Mouse (Mus musculus) liver, embryonic 14.5 days (tissue): Measurements from ENCODE around the gene Dlg1. TPM values are rescaled to one million over a fixed set of nuclear protein-coding genes. Genes with fewer than 3 reads are reported as not detected.

Source experiments
- ATAC-seq: fragments of 200-750 bp; cut with Nextera tagmentation; 2 replicates; pipeline ENCODE4 v1.8.0; 2017; ENCODE audit warnings: moderate number of reproducible peaks, mild to moderate bottlenecking, moderate library complexity; ENCODE audit not compliant: insufficient read depth
- DNase-seq, 3 experiments: peaks; one replicate each; pipeline ENCODE4 v3.0.0-alpha.2; 2012 to 2013; ENCODE audit warnings: low read depth in 3 of 3, low spot score in 3 of 3
- H3K27ac ChIP-seq: fragments of 300-500 bp; sonication (generic); 2 replicates; pipeline ENCODE4 v1.5.1; 2014; ENCODE audit warnings: moderate library complexity, mild to moderate bottlenecking, control low read depth, inconsistent platforms
- H3K27me3 ChIP-seq: fragments of 300-500 bp; sonication (generic); 2 replicates; pipeline ENCODE4 v1.6.1; 2014; ENCODE audit warnings: mild to moderate bottlenecking, low read length, moderate library complexity; ENCODE audit not compliant: control insufficient read depth, insufficient read depth
- H3K36me3 ChIP-seq: fragments of 300-500 bp; sonication (generic); replicated peaks from 2 replicates; pipeline ENCODE4 v1.6.1; 2014; ENCODE audit warnings: low read depth; ENCODE audit not compliant: control insufficient read depth, insufficient read depth
- H3K4me1 ChIP-seq, 2 experiments: fragments of 200-500 bp in 1 of 2; fragments of 300-500 bp in 1 of 2; sonication (generic) in 1 of 2; replicated peaks; 2 replicates each; pipeline ENCODE4 v1.6.1; 2012 to 2014; ENCODE audit warnings: antibody characterized with exemption in 1 of 2, inconsistent platforms in 1 of 2, low read length in 1 of 2; ENCODE audit not compliant: control insufficient read depth in 2 of 2, insufficient read depth in 2 of 2
- H3K4me2 ChIP-seq: fragments of 300-500 bp; sonication (generic); 2 replicates; pipeline ENCODE4 v1.6.1; 2014; ENCODE audit warnings: low read depth, mild to moderate bottlenecking, control low read depth, moderate library complexity
- H3K4me3 ChIP-seq, 2 experiments: fragments of 200-500 bp in 1 of 2; fragments of 300-500 bp in 1 of 2; sonication (generic) in 1 of 2; 2 replicates each; pipeline ENCODE4 v1.5.1; 2012 to 2014; ENCODE audit warnings: low read depth in 2 of 2, low read length in 2 of 2, mild to moderate bottlenecking in 2 of 2, control low read depth in 1 of 2, inconsistent platforms in 1 of 2, moderate library complexity in 1 of 2; ENCODE audit not compliant: insufficient read depth in 1 of 2
- H3K9ac ChIP-seq: fragments of 300-500 bp; sonication (generic); replicated peaks from 2 replicates; pipeline ENCODE4 v1.6.1; 2014; ENCODE audit warnings: mild to moderate bottlenecking, control low read depth, moderate library complexity
- H3K9me3 ChIP-seq: fragments of 300-500 bp; sonication (generic); 2 replicates; pipeline ENCODE4 v1.6.1; 2016; ENCODE audit warnings: low read length, mixed read lengths; ENCODE audit not compliant: control insufficient read depth
- CTCF ChIP-seq: IDR thresholded peaks from 2 replicates; pipeline ENCODE4 v1.5.1; 2016; ENCODE audit warnings: antibody characterized with exemption, low read depth, control low read depth
- EP300 ChIP-seq: IDR thresholded peaks from 2 replicates; pipeline ENCODE4 v1.6.1; 2016; ENCODE audit warnings: antibody characterized with exemption, low read depth
- WGBS: fragments of 180-500 bp; shearing (Covaris S2); extraction: QIAGEN DNeasy Blood & Tissue Kit; methylation state at CpG from one replicate; pipeline ENCODE4 v1.1.7; 2014; ENCODE audit not compliant: insufficient replicate concordance; 5-methylcytosine and 5-hydroxymethylcytosine counted together
- polyA plus RNA-seq, 2 experiments: library from polyadenylated mRNA; depleted of rRNA in 1 of 2; stranded (reverse) in 1 of 2; unstranded in 1 of 2; fragments of >200 nt; fragmentation: Nextera tagmentation in 1 of 2; extraction: Ambion mirVana in 1 of 2; gene quantifications; 2 replicates each; pipeline versions ENCODE4 v1.2.1 to v1.2.3; 2012 to 2014

Gene Dlg1
- polyA plus RNA-seq, 2 experiments: 7.3 to 12.9 TPM

- peaks cover 0 to 3% of the 10 kb centered on the region in 2 experiments; a peak in 2 of 4 replicates for H3K4me1 ChIP-seq
- no peak overlapping the region for H3K4me3 ChIP-seq
- no peak overlapping the region for H3K4me2 ChIP-seq
- DNase-seq (peak in 1 of 3 experiments; percentile 16), ATAC-seq (no peak)
- H3K36me3 ChIP-seq: no peaks in the 10 kb centered on the region
- no peak overlapping the region for H3K9ac ChIP-seq
- H3K27ac ChIP-seq: no peak overlapping the region
- no peaks in the 10 kb centered on the region for H3K9me3 ChIP-seq
- H3K27me3 ChIP-seq: no peaks in the 10 kb centered on the region; the same call in 1 of the 2 replicates
- TF ChIP-seq EP300: no peak
- peak; percentile 76 for TF ChIP-seq CTCF
- 57% methylated on average over 4 of the region's 4 CpGs for WGBS
These were observed 242.1 kb downstream of the Dlg1 start for GRCm38 (mm10) chr16:31905331-31905730.

GRCm38 (mm10) chr16:31905891-31906825 lies 242.9 kb downstream of the Dlg1 start:
- H3K27me3 ChIP-seq: no peaks in the 10 kb centered on the region; the same call in 1 of the 2 replicates

GRCm38 (mm10) chr16:31906896-31907295 lies 243.7 kb downstream of the Dlg1 start:
- Histone ChIP-seq H3K36me3 (no peaks in the 10 kb centered on the region), H3K27ac (no peak overlapping the region), H3K9ac (no peak overlapping the region), H3K4me3 (peak overlapping the region in 1 of 2 experiments; percentile 16; a peak in 1 of 4 replicates), H3K9me3 (no peaks in the 10 kb centered on the region), H3K4me1 (peaks cover 0 to 4% of the 10 kb centered on the region in 2 experiments; a peak in 2 of 4 replicates), H3K4me2 (peak overlapping the region; percentile 47), H3K27me3 (no peaks in the 10 kb centered on the region; the same call in 1 of the 2 replicates)
- WGBS: 8% methylated on average over 9 of the region's 9 CpGs
- DNase-seq: no peak
- TF ChIP-seq CTCF (no peak), EP300 (no peak)
- no peak for ATAC-seq

More at GRCm38 (mm10) chr16:31905891-31906825, 242.9 kb downstream of the Dlg1 start:
- no peak overlapping the region; a peak in 1 of 4 replicates for H3K4me3 ChIP-seq
- WGBS: 28% methylated on average over 19 of the region's 20 CpGs
- H3K4me1 ChIP-seq: peaks cover 0 to 4% of the 10 kb centered on the region in 2 experiments; a peak in 2 of 4 replicates
- H3K36me3 ChIP-seq: no peaks in the 10 kb centered on the region
- ATAC-seq (no peak), DNase-seq (no peak)
- H3K4me2 ChIP-seq: peak overlapping the region; percentile 47
- H3K9me3 ChIP-seq: no peaks in the 10 kb centered on the region
- TF ChIP-seq EP300 (no peak), CTCF (0 out of 2 replicates have a peak, but pooled peaks have one; percentile 3)
- H3K9ac ChIP-seq: no peak overlapping the region
- no peak overlapping the region for H3K27ac ChIP-seq

GRCm38 (mm10) chr16:31908959-31909358 lies 245.7 kb downstream of the Dlg1 start:
- Histone ChIP-seq H3K9ac (no peak overlapping the region), H3K4me1 (peaks cover 0 to 4% of the 10 kb centered on the region in 2 experiments; a peak in 2 of 4 replicates), H3K27ac (no peak overlapping the region), H3K4me2 (no peak overlapping the region), H3K27me3 (no peaks in the 10 kb centered on the region; the same call in 1 of the 2 replicates), H3K36me3 (no peaks in the 10 kb centered on the region), H3K9me3 (no peaks in the 10 kb centered on the region), H3K4me3 (no peak overlapping the region)
- ATAC-seq (no peak), DNase-seq (no peak)
- WGBS: 46% methylated on average over 11 of the region's 11 CpGs
- TF ChIP-seq CTCF (no peak), EP300 (no peak)

GRCm38 (mm10) chr16:31910281-31910847 lies 247.1 kb downstream of the Dlg1 start:
- no peaks in the 10 kb centered on the region for H3K9me3 ChIP-seq
- DNase-seq: no peak
- no peaks in the 10 kb centered on the region for H3K36me3 ChIP-seq
- H3K27ac ChIP-seq: no peak overlapping the region
- no peak overlapping the region for H3K4me2 ChIP-seq
- WGBS: 20% methylated on average over 10 of the region's 10 CpGs
- no peak overlapping the region for H3K4me3 ChIP-seq
- TF ChIP-seq CTCF (no peak), EP300 (no peak)
- no peak overlapping the region for H3K9ac ChIP-seq
- H3K27me3 ChIP-seq: no peaks in the 10 kb centered on the region; the same call in 1 of the 2 replicates
- ATAC-seq: no peak
- H3K4me1 ChIP-seq: peaks cover 0 to 4% of the 10 kb centered on the region in 2 experiments; a peak in 2 of 4 replicates
